Mouse (Mus musculus): ENCODE measurements around the gene Sox13.

GRCm38 (mm10) chr1:133437916-133438683, 13.9 kb upstream of the Sox13 start:
- TF ChIP-seq E2F4 (IDR thresholded peaks at IDR 0.05; ENCODE audit: borderline replicate concordance, low read depth, low read length) (no peak), TCF12 (IDR thresholded peaks at IDR 0.05; ENCODE audit: low read depth, low read length) (no peak), POLR2A (IDR thresholded peaks at IDR 0.05; ENCODE audit: control insufficient read depth in 1 of 2, insufficient read depth in 1 of 2, low read depth in 1 of 2, low read length in 2 of 2, poor library complexity in 1 of 2) (no peak), CHD1 (IDR thresholded peaks at IDR 0.05; ENCODE audit: low read depth, low read length) (no peak), ZC3H11A (IDR thresholded peaks at IDR 0.05; ENCODE audit: low read depth, low read length) (no peak), CTCF (IDR thresholded peaks at IDR 0.05 in 2 of 3, conservative IDR thresholded peaks at IDR 0.05 in 1 of 3; ENCODE audit: control insufficient read depth in 1 of 3, insufficient read depth in 1 of 3, low read depth in 2 of 3, low read length in 3 of 3, poor library complexity in 1 of 3, severe bottlenecking in 1 of 3) (no peak), MAZ (IDR thresholded peaks at IDR 0.05; ENCODE audit: low read depth, low read length) (no peak)
